Mouse (Mus musculus) stomach, postnatal 0 days (tissue): ENCODE measurements around the gene Plxna4.

Source experiments
- CTCF ChIP-seq: IDR thresholded peaks from 2 replicates; pipeline ENCODE4 v1.5.1; 2016; ENCODE audit warnings: antibody characterized with exemption, low read depth, mild to moderate bottlenecking, moderate library complexity
- EP300 ChIP-seq: optimal IDR thresholded peaks from 2 replicates; pipeline ENCODE3; 2016; ENCODE audit warnings: antibody characterized with exemption

DNA sequence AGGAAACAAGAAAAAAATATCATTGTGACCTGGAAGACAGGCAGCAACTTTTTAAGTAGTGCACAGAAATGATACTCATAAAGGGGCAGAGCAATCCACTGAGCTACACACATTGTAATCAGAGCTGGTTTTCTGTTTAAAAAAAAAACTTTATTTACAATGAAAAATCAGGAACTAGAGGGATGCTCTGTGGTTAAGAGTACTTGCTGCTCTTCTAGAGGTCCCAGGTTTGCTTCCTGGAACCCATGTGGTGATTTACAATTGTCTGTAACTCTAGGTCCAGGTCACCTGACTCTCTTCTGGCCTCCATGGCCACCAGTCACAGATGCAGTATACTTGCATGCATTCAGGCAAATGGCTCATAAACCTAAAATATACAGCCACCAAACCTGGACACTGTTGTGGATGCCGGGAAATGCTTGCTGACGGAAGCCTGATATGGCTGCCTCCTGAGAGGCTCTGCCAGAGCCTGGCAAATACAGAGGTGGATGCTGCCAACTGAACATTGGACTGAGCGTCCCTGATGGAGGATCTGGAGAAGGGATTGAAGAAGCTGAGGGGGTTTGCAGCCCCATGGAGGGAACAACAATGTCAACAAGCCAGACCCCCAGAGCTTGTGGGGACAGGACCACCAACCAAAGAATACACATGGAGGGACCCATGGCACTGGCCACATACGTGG is 465.3 kb downstream of the Plxna4 start:
- TF ChIP-seq CTCF (no peak), EP300 (no peak)
